Mouse (Mus musculus): Measurements from ENCODE around the gene Mlh1.

Mlh1 gene

DNA sequence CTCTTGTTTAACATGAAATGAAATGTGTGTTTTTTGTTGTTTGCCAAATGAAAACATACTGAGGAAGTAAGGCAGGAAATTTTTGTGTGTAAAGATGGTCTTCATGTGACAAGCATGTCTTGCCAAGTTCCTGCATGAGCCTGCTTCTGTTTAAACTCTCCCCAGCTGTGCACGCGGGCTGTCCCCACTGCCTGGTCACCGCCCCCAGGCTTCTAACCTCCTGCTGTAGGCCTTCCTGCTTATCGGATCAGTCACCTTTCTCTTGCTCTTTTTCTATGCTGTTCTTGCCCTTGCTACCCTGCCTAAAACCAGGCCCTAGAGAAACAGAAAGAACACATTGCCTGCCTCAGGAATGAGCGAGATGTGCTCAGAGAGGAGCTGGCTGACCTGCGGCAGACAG is 58.1 kb downstream of the Mlh1 start:
- no peak for DNase-seq (ENCODE audit: low spot score)

GRCm38 (mm10) chr9:111211122-111212041 is 60.2 kb downstream of the Mlh1 start:
- DNase-seq (ENCODE audit: low spot score) = no peak

DNA sequence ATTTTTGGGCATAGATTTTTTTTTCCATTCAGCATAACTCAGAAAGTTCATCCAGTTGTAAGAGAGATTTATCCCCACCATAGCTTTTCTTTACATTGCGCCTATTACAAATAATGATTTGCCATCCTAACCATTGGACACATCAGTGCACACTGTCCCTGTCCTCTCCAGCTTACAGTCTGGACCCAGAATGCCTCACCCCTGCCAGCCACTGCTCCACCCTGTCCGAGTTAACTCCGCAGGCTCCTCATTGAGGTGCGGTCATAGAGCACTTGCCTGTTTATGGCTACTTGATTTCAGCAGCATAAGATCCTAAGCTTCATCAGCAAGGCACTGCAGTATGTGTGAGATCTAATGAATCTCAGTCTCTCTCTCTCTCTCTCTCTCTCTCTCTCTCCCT is 61.2 kb downstream of the Mlh1 start:
- DNase-seq (ENCODE audit: low spot score) = no peak

DNA sequence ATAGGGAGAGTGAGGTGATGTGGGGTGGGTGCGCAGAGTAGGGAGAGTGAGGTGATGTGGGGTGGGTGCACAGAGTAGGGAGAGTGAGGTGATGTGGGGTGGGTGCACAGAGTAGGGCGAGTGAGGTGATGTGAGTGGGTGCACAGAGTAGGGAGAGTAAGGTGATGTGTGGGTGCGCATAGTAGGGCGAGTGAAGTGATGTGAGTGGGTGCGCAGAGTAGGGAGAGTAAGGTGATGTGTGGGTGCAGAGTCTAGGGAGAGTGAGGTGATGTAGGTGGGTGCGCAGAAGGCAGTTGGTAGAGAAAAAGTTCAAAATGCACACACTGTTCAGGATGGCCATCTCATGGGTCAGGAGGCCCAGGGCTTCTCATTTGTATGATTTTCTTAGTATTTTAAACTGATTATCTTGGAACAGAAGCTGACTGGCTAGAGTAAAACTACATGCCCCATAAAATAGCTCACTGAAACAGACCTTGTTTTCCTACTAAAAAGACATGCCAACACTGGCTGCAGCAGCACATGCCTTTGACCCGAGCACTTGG is 62.4 kb downstream of the Mlh1 start:
- DNase-seq (ENCODE audit: low spot score) = no peak

DNA sequence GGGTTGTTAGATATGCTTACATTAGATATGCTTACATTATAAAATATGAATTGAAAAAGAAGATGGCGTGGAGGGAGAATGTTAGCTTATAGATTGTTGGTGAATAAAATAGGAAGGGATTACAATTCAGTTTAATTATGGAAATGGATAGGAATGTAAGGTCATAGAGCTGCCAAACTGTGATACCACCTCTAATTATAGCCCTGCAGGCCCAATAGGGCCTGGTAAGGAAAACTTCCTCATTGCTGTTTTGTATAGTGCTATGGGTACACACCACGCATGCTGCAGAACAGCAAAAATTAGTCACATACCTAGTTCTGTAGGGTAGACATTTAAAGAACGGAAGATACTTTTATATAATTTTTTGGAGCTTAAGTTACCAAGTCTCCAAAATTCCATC is 63.4 kb downstream of the Mlh1 start:
- DNase-seq (ENCODE audit: low spot score) = no peak

GRCm38 (mm10) chr9:111207683-111208082 is 63.9 kb downstream of the Mlh1 start:
- DNase-seq (ENCODE audit: low spot score) = no peak

- no peak for DNase-seq (ENCODE audit: low spot score)
Observed at GRCm38 (mm10) chr9:111204601-111205375, 66.8 kb downstream of the Mlh1 start.

DNA sequence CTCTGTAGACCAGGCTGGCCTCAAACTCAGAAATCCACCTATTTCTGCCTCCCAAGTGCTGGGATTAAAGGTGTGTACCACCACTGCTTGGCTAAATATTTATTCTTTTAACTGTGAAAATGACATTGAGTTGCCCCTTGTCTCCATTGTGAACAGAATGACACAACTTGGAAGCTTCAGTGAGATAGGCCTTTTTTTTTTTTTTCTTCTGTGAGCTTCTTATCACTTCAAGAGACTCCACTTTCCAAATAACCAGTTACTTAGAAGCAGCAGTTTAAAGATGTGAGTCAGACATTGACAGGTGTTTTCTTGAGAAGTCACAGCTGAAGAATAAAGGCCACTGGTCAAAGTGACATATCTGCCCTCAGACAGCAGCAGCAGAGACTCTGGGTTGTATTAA is 71.4 kb downstream of the Mlh1 start:
- DNase-seq (ENCODE audit: low spot score) = no peak

- no peak for DNase-seq (ENCODE audit: low spot score)
Observed at GRCm38 (mm10) chr9:111198332-111198731, 73.3 kb downstream of the Mlh1 start.

DNA sequence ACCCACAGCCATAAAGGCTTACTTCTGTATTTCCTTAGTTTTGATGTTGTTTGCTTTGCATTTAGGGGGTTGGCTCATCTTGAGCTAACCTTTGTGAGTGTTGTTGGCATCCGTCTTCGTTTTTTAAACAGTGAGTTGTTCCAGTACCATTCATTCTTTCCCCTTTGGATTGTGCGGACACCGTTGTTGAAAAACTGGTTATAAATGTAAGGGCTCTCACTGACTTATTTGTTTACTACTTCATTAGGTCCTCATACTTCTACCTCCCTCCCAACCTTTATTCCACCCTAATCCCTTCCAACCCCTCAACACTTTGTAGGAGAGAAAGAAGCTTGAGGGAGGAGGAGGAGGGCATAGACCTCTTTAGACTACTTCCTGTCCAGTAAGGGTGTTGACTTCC is 73.9 kb downstream of the Mlh1 start:
- DNase-seq (ENCODE audit: low spot score) = no peak

- DNase-seq (ENCODE audit: low spot score) = no peak
Observed at GRCm38 (mm10) chr9:111197116-111197515, 74.5 kb downstream of the Mlh1 start.

GRCm38 (mm10) chr9:111193211-111193610 is 78.4 kb downstream of the Mlh1 start:
- no peak for DNase-seq (ENCODE audit: low spot score)

DNA sequence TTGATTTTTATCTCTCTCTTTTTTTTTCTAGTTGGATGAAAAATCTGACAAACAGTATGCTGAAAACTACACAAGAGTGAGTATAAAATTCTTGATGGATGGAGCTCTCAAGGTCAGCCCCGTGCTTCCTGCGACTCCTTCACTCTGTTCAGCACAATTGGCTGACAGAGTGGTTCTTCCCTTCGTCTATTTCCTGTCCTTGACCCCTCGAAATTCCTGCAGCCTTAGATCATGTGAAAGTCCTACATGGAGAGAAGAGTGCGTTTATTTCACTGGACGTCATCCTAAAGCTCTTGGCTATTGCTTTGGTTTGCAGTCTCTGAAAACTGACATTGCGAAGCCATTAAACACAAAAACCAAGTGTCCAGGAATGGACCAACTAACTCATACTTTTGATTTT is 82.9 kb downstream of the Mlh1 start:
- DNase-seq (ENCODE audit: low spot score) = no peak

GRCm38 (mm10) chr9:111186861-111187260 is 84.7 kb downstream of the Mlh1 start:
- no peak for DNase-seq (ENCODE audit: low spot score)

DNA sequence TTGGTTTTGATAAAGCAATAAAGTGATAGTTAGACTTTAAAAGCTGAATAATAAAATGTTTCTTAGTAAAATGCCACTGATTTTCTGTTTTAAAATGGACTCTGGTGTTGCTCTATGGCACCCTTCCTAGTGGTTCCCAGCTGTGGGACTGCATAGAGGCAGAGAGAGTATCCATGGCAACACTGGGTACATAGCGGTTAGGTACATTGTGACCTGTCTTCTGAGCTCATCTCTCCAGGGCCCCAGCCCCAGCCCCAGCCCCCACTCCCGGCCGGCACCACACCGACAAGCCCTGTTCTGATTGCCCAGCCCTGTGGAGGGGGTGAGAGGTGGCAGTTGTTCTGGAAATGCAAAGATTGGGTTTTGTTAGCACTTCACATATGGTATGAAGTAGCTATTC is 86.7 kb downstream of the Mlh1 start:
- no peak for DNase-seq (ENCODE audit: low spot score)

- DNase-seq (ENCODE audit: low spot score) = no peak
Observed at GRCm38 (mm10) chr9:111182176-111182575, 89.4 kb downstream of the Mlh1 start.

- DNase-seq (ENCODE audit: low spot score) = no peak
Observed at GRCm38 (mm10) chr9:111178971-111179370, 92.6 kb downstream of the Mlh1 start.
